Mouse (Mus musculus) hindbrain, embryonic 13.5 days (tissue): ENCODE data around the gene Stpg4. TPM values are rescaled to one million over a fixed set of nuclear protein-coding genes. Genes with fewer than 3 reads are reported as not detected.
A peak's percentile ranks its signal among the peaks of the same experiment; 100 is the strongest.

Experiments used
- ATAC-seq: fragments of 200-750 bp; cut with Nextera tagmentation; 2 replicates; pipeline ENCODE4 v1.8.0; 2017; ENCODE audit warnings: moderate TSS enrichment; ENCODE audit not compliant: low FRiP score
- H3K27ac ChIP-seq: fragments of 300-500 bp; sonication (generic); 2 replicates; pipeline ENCODE4 v1.5.1; 2015; ENCODE audit warnings: inconsistent platforms, mild to moderate bottlenecking, moderate library complexity
- H3K27me3 ChIP-seq: fragments of 300-500 bp; sonication (generic); 2 replicates; pipeline ENCODE4 v1.6.1; 2015; ENCODE audit warnings: mild to moderate bottlenecking, inconsistent platforms
- H3K36me3 ChIP-seq: fragments of 300-500 bp; sonication (generic); 2 replicates; pipeline ENCODE4 v1.6.1; 2015; ENCODE audit warnings: mild to moderate bottlenecking, inconsistent platforms
- H3K4me1 ChIP-seq: fragments of 300-500 bp; sonication (generic); replicated peaks from 2 replicates; pipeline ENCODE4 v1.6.1; 2015; ENCODE audit warnings: inconsistent platforms
- H3K4me2 ChIP-seq: fragments of 300-500 bp; sonication (generic); 2 replicates; pipeline ENCODE4 v1.6.1; 2015; ENCODE audit warnings: inconsistent platforms, mild to moderate bottlenecking, moderate library complexity
- H3K4me3 ChIP-seq: fragments of 300-500 bp; sonication (generic); 2 replicates; pipeline ENCODE4 v1.5.1; 2015; ENCODE audit warnings: mild to moderate bottlenecking, inconsistent platforms
- H3K9ac ChIP-seq: fragments of 300-500 bp; sonication (generic); 2 replicates; pipeline ENCODE4 v1.6.1; 2015; ENCODE audit warnings: mild to moderate bottlenecking, inconsistent platforms
- H3K9me3 ChIP-seq: fragments of 300-500 bp; sonication (generic); 2 replicates; pipeline ENCODE4 v1.6.1; 2016; ENCODE audit warnings: inconsistent platforms
- WGBS: fragments of 180-500 bp; shearing (Covaris S2); methylation state at CpG from one replicate; pipeline ENCODE4 v1.1.7; 2015; 5-methylcytosine and 5-hydroxymethylcytosine counted together
- polyA plus RNA-seq: library from polyadenylated mRNA; unstranded; fragments of >200 nt; fragmentation: Nextera tagmentation; extraction: Ambion mirVana; gene quantifications from 2 replicates; pipeline ENCODE4 v1.2.1, GENCODE M21; 2015

The Stpg4 gene
- polyA plus RNA-seq, 1 experiment from 2014 or later = not detected

GRCm38 (mm10) chr17:87373327-87373726 lies 54.2 kb downstream of the Stpg4 start:
- no peak for ATAC-seq
- Histone ChIP-seq H3K27me3 (no peaks in the 10 kb centered on the region), H3K27ac (no peak overlapping the region), H3K4me2 (no peak overlapping the region), H3K9me3 (no peaks in the 10 kb centered on the region), H3K4me1 (peaks cover 58% of the 10 kb centered on the region), H3K9ac (no peak overlapping the region), H3K4me3 (no peak overlapping the region), H3K36me3 (no peaks in the 10 kb centered on the region)
- 93% methylated on average over 9 of the region's 9 CpGs for WGBS

- no peaks in the 10 kb centered on the region for H3K36me3 ChIP-seq
- no peak overlapping the region for H3K4me3 ChIP-seq
- no peak for ATAC-seq
- no peaks in the 10 kb centered on the region for H3K27me3 ChIP-seq
- H3K4me2 ChIP-seq = no peak overlapping the region
- H3K27ac ChIP-seq = peak overlapping the region; percentile 65
- H3K9me3 ChIP-seq = no peaks in the 10 kb centered on the region
- H3K4me1 ChIP-seq = peaks cover 58% of the 10 kb centered on the region
- WGBS = 59% methylated on average over 7 of the region's 7 CpGs
- no peak overlapping the region for H3K9ac ChIP-seq
Observed at GRCm38 (mm10) chr17:87372189-87372588, 55.4 kb downstream of the Stpg4 start.

GRCm38 (mm10) chr17:87369270-87369759 lies 58.2 kb downstream of the Stpg4 start:
- Histone ChIP-seq H3K9me3 (no peaks in the 10 kb centered on the region), H3K27me3 (no peaks in the 10 kb centered on the region), H3K4me1 (peaks cover 57% of the 10 kb centered on the region), H3K4me3 (no peak overlapping the region), H3K27ac (no peak overlapping the region), H3K4me2 (no peak overlapping the region), H3K36me3 (no peaks in the 10 kb centered on the region), H3K9ac (no peak overlapping the region)
- ATAC-seq = peak; percentile 17; the same call in 1 of the 2 replicates
- 73% methylated on average over 18 of the region's 18 CpGs for WGBS

DNA sequence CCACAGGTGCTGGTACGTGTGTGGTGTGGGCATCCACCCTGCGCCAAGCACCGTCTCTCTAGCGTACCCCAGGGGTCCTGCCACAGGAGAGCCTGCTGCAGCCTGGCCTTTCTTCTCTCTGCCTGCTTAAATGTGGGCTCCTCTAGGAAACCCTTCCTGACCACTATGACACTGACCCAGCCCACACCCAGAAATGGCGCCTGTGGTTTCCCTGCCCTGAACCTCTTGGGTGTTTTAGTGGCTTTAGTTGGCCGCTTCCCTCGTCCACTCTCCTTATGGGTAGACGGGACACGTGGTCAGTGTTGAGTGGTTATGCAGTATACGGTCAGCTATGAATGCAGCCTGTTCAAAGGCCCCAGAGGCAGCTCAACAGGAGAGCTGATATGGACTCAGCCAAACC lies 59.1 kb downstream of the Stpg4 start:
- 85% methylated on average over 10 of the region's 10 CpGs for WGBS
- no peak overlapping the region for H3K4me3 ChIP-seq
- no peaks in the 10 kb centered on the region for H3K9me3 ChIP-seq
- H3K27me3 ChIP-seq = no peaks in the 10 kb centered on the region
- H3K27ac ChIP-seq = no peak overlapping the region
- H3K4me1 ChIP-seq = peaks cover 57% of the 10 kb centered on the region
- no peak for ATAC-seq
- H3K9ac ChIP-seq = no peak overlapping the region
- H3K4me2 ChIP-seq = no peak overlapping the region
- no peaks in the 10 kb centered on the region for H3K36me3 ChIP-seq

DNA sequence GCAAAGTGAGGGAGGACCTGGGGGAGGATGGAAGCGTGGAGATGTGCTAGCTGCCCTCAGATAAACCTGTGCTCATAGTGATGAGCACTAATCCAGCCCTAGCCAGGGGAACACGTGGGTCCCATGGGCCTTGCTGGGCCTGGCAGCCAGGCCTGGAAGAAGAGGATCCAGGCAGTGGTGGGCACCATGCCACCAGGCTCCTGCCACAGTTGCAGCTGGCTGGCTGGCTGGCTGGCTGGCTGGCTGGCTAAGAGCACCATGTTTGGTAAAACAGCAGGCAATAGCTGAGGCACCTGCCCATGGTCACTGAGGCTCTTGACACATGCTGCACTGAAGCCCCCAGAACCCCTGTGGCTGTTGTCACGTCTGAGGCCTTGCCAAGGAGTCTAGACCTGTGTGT lies 59.9 kb downstream of the Stpg4 start:
- Histone ChIP-seq H3K27ac (peak overlapping the region; percentile 48), H3K4me3 (no peak overlapping the region), H3K36me3 (no peaks in the 10 kb centered on the region), H3K27me3 (no peaks in the 10 kb centered on the region), H3K4me2 (no peak overlapping the region), H3K9ac (peak overlapping the region; percentile 35; the same call in 1 of the 2 replicates), H3K9me3 (no peaks in the 10 kb centered on the region), H3K4me1 (peaks cover 52% of the 10 kb centered on the region)
- peak; percentile 32; the same call in 1 of the 2 replicates for ATAC-seq
- 59% methylated on average over 3 of the region's 3 CpGs for WGBS

GRCm38 (mm10) chr17:87367228-87367627 lies 60.3 kb downstream of the Stpg4 start:
- no peaks in the 10 kb centered on the region for H3K9me3 ChIP-seq
- H3K27ac ChIP-seq = peak overlapping the region; percentile 48
- peaks cover 48% of the 10 kb centered on the region for H3K4me1 ChIP-seq
- H3K4me2 ChIP-seq = no peak overlapping the region
- no peaks in the 10 kb centered on the region for H3K36me3 ChIP-seq
- H3K27me3 ChIP-seq = no peaks in the 10 kb centered on the region
- WGBS = 35% methylated on average over 4 of the region's 4 CpGs
- no peak overlapping the region for H3K4me3 ChIP-seq
- no peak for ATAC-seq
- H3K9ac ChIP-seq = peak overlapping the region; percentile 35; the same call in 1 of the 2 replicates

- Histone ChIP-seq H3K4me3 (no peak overlapping the region), H3K36me3 (no peaks in the 10 kb centered on the region), H3K9ac (no peak overlapping the region), H3K4me1 (peaks cover 44% of the 10 kb centered on the region), H3K4me2 (no peak overlapping the region), H3K27ac (no peak overlapping the region), H3K27me3 (no peaks in the 10 kb centered on the region), H3K9me3 (no peaks in the 10 kb centered on the region)
- 6% methylated on average over 2 of the region's 2 CpGs for WGBS
- no peak for ATAC-seq
Observed at GRCm38 (mm10) chr17:87366520-87366919, 61.0 kb downstream of the Stpg4 start.

GRCm38 (mm10) chr17:87365268-87365667 lies 62.3 kb downstream of the Stpg4 start:
- no peaks in the 10 kb centered on the region for H3K27me3 ChIP-seq
- H3K4me2 ChIP-seq = no peak overlapping the region
- H3K27ac ChIP-seq = no peak overlapping the region
- no peaks in the 10 kb centered on the region for H3K36me3 ChIP-seq
- H3K4me1 ChIP-seq = peaks cover 45% of the 10 kb centered on the region
- no peak for ATAC-seq
- H3K9ac ChIP-seq = no peak overlapping the region
- no peak overlapping the region for H3K4me3 ChIP-seq
- WGBS = 62% methylated on average over 8 of the region's 8 CpGs
- H3K9me3 ChIP-seq = no peaks in the 10 kb centered on the region

- H3K9me3 ChIP-seq = no peaks in the 10 kb centered on the region
- peaks cover 34% of the 10 kb centered on the region for H3K4me1 ChIP-seq
- no peak overlapping the region for H3K4me3 ChIP-seq
- no peaks in the 10 kb centered on the region for H3K36me3 ChIP-seq
- H3K27ac ChIP-seq = no peak overlapping the region
- no peaks in the 10 kb centered on the region for H3K27me3 ChIP-seq
- WGBS = 92% methylated on average over 15 of the region's 15 CpGs
- H3K9ac ChIP-seq = no peak overlapping the region
- no peak overlapping the region for H3K4me2 ChIP-seq
- ATAC-seq = no peak
Observed at GRCm38 (mm10) chr17:87364108-87364507, 63.4 kb downstream of the Stpg4 start.

- ATAC-seq = no peak
- 32% methylated on average over 3 of the region's 3 CpGs for WGBS
- Histone ChIP-seq H3K4me3 (no peak overlapping the region), H3K9ac (no peak overlapping the region), H3K4me2 (no peak overlapping the region), H3K4me1 (peaks cover 8% of the 10 kb centered on the region; the same call in 1 of the 2 replicates), H3K9me3 (no peaks in the 10 kb centered on the region), H3K27ac (no peak overlapping the region), H3K36me3 (no peaks in the 10 kb centered on the region), H3K27me3 (no peaks in the 10 kb centered on the region)
Observed at GRCm38 (mm10) chr17:87361132-87361531, 66.4 kb downstream of the Stpg4 start.

GRCm38 (mm10) chr17:87357506-87357905 lies 70.0 kb downstream of the Stpg4 start:
- Histone ChIP-seq H3K27ac (no peak overlapping the region), H3K27me3 (no peaks in the 10 kb centered on the region), H3K36me3 (no peaks in the 10 kb centered on the region), H3K4me2 (no peak overlapping the region), H3K4me3 (no peak overlapping the region), H3K4me1 (peaks cover 16% of the 10 kb centered on the region), H3K9ac (no peak overlapping the region), H3K9me3 (no peaks in the 10 kb centered on the region)
- no peak for ATAC-seq
- 86% methylated on average over 9 of the region's 9 CpGs for WGBS

- Histone ChIP-seq H3K27me3 (no peaks in the 10 kb centered on the region), H3K4me2 (no peak overlapping the region), H3K36me3 (no peaks in the 10 kb centered on the region), H3K27ac (no peak overlapping the region), H3K4me1 (peaks cover 28% of the 10 kb centered on the region), H3K9ac (no peak overlapping the region), H3K9me3 (no peaks in the 10 kb centered on the region), H3K4me3 (no peak overlapping the region)
- no peak for ATAC-seq
- 89% methylated on average over 5 of the region's 5 CpGs for WGBS
Observed at GRCm38 (mm10) chr17:87356261-87356660, 71.3 kb downstream of the Stpg4 start.

GRCm38 (mm10) chr17:87355456-87355855 lies 72.1 kb downstream of the Stpg4 start:
- WGBS = 91% methylated on average over 8 of the region's 8 CpGs
- Histone ChIP-seq H3K27ac (no peak overlapping the region), H3K4me3 (no peak overlapping the region), H3K9me3 (no peaks in the 10 kb centered on the region), H3K4me1 (peaks cover 33% of the 10 kb centered on the region), H3K27me3 (no peaks in the 10 kb centered on the region), H3K36me3 (no peaks in the 10 kb centered on the region), H3K4me2 (no peak overlapping the region), H3K9ac (no peak overlapping the region)
- ATAC-seq = no peak
